Mouse (Mus musculus) E14TG2a.4 (cell line): Measurements from ENCODE around the gene Gtf2a2.
"Not testable (repeated sequence)": the region's sequence is repeated elsewhere in the genome, so short reads cannot be mapped to it uniquely, and the experiment has no call there.

Experiments
- H3K27me3 ChIP-seq: 2 replicates; pipeline ENCODE4 v1.6.1; 2014; ENCODE audit warnings: low read length, control low read depth; ENCODE audit not compliant: insufficient read depth
- H3K36me3 ChIP-seq: 2 replicates; pipeline ENCODE4 v1.6.1; 2014; ENCODE audit warnings: low read length, control low read depth; ENCODE audit not compliant: insufficient read depth
- H3K4me1 ChIP-seq: replicated peaks from 2 replicates; pipeline ENCODE4 v1.6.1; 2014; ENCODE audit warnings: low read depth, low read length, control low read depth
- H3K4me3 ChIP-seq: replicated peaks from 2 replicates; pipeline ENCODE4 v1.5.1; 2014; ENCODE audit warnings: mild to moderate bottlenecking, low read length
- H3K9me3 ChIP-seq: 2 replicates; pipeline ENCODE4 v1.6.1; 2014; ENCODE audit warnings: low read length, control low read depth
- CTCF ChIP-seq: conservative IDR thresholded peaks from 2 replicates; pipeline ENCODE4 v1.5.1; 2014; ENCODE audit warnings: low read length
- NANOG ChIP-seq: IDR thresholded peaks from 2 replicates; pipeline ENCODE4 v1.6.1; 2014; ENCODE audit warnings: borderline replicate concordance, low read length, mixed read lengths
- POU5F1 ChIP-seq: IDR thresholded peaks from 2 replicates; pipeline ENCODE4 v1.6.1; 2014; ENCODE audit warnings: low read length, borderline replicate concordance

Gene Gtf2a2

GRCm38 (mm10) chr9:70010781-70011473 lies 1.4 kb upstream of the Gtf2a2 start:
- Histone ChIP-seq H3K27me3 (no peaks in the 10 kb centered on the region), H3K4me1 (peaks cover 31% of the 10 kb centered on the region), H3K9me3 (no peaks in the 10 kb centered on the region), H3K4me3 (no peak overlapping the region), H3K36me3 (peaks cover 63% of the 10 kb centered on the region)
- TF ChIP-seq NANOG (no peak), CTCF (no peak), POU5F1 (no peak)

- Histone ChIP-seq H3K4me3 (peak overlapping the region; percentile 92), H3K36me3 (peaks cover 63% of the 10 kb centered on the region), H3K4me1 (peaks cover 39% of the 10 kb centered on the region), H3K27me3 (no peaks in the 10 kb centered on the region), H3K9me3 (no peaks in the 10 kb centered on the region)
- TF ChIP-seq CTCF (no peak), POU5F1 (no peak), NANOG (no peak)
Measured at GRCm38 (mm10) chr9:70011537-70012407, 578 bp upstream of the Gtf2a2 start.

- Histone ChIP-seq H3K36me3 (peaks cover 58% of the 10 kb centered on the region), H3K4me3 (no peak overlapping the region), H3K27me3 (no peaks in the 10 kb centered on the region), H3K4me1 (peaks cover 40% of the 10 kb centered on the region), H3K9me3 (no peaks in the 10 kb centered on the region)
- TF ChIP-seq NANOG = no peak
- TF ChIP-seq POU5F1 = no peak
- TF ChIP-seq CTCF = no peak
Measured at GRCm38 (mm10) chr9:70015632-70016031, 3.3 kb downstream of the Gtf2a2 start.

- no peak overlapping the region for H3K4me3 ChIP-seq
Measured at GRCm38 (mm10) chr9:70018879-70019278, 6.5 kb downstream of the Gtf2a2 start.

GRCm38 (mm10) chr9:70021610-70022009 lies 9.3 kb downstream of the Gtf2a2 start:
- peaks cover 6% of the 10 kb centered on the region for H3K9me3 ChIP-seq
- peaks cover 50% of the 10 kb centered on the region for H3K36me3 ChIP-seq
- H3K27me3 ChIP-seq = no peaks in the 10 kb centered on the region
- no peak overlapping the region for H3K4me3 ChIP-seq
- TF ChIP-seq CTCF (no peak), NANOG (no peak)
- peaks cover 14% of the 10 kb centered on the region for H3K4me1 ChIP-seq

More at GRCm38 (mm10) chr9:70018879-70019278, 6.5 kb downstream of the Gtf2a2 start:
- no peak for TF ChIP-seq POU5F1
- TF ChIP-seq CTCF = peak; percentile 42
- no peak for TF ChIP-seq NANOG
- Histone ChIP-seq H3K27me3 (no peaks in the 10 kb centered on the region), H3K9me3 (no peaks in the 10 kb centered on the region), H3K36me3 (peaks cover 68% of the 10 kb centered on the region), H3K4me1 (peaks cover 28% of the 10 kb centered on the region)

- H3K27me3 ChIP-seq = no peaks in the 10 kb centered on the region
- TF ChIP-seq POU5F1 (no peak), CTCF (no peak), NANOG (no peak)
Measured at GRCm38 (mm10) chr9:70022083-70022482, 9.7 kb downstream of the Gtf2a2 start.

GRCm38 (mm10) chr9:70023615-70024014 lies 11.3 kb downstream of the Gtf2a2 start:
- not testable (repeated sequence) for H3K27me3 ChIP-seq, H3K4me3 ChIP-seq, H3K9me3 ChIP-seq
- Histone ChIP-seq H3K4me1 (peaks cover 13% of the 10 kb centered on the region), H3K36me3 (peaks cover 38% of the 10 kb centered on the region)

More at GRCm38 (mm10) chr9:70022083-70022482, 9.7 kb downstream of the Gtf2a2 start:
- H3K4me1 ChIP-seq = peaks cover 13% of the 10 kb centered on the region
- H3K36me3 ChIP-seq = peaks cover 45% of the 10 kb centered on the region
- H3K4me3 ChIP-seq = no peak overlapping the region
- peaks cover 6% of the 10 kb centered on the region for H3K9me3 ChIP-seq

- Histone ChIP-seq H3K4me3 (no peak overlapping the region), H3K27me3 (no peaks in the 10 kb centered on the region), H3K9me3 (peaks cover 6% of the 10 kb centered on the region), H3K36me3 (peaks cover 29% of the 10 kb centered on the region), H3K4me1 (peaks cover 13% of the 10 kb centered on the region)
- TF ChIP-seq POU5F1 (no peak), CTCF (no peak), NANOG (no peak)
Measured at GRCm38 (mm10) chr9:70024648-70025047, 12.3 kb downstream of the Gtf2a2 start.
